Mouse (Mus musculus) monocyte, adult 5-6 weeks (primary cell): ENCODE data around the gene Smtnl2. TPM values are rescaled to one million over a fixed set of nuclear protein-coding genes. Genes with fewer than 3 reads are reported as not detected.
"Not testable (repeated sequence)": the region's sequence is repeated elsewhere in the genome, so short reads cannot be mapped to it uniquely, and the experiment has no call there.

Source experiments
- ATAC-seq: fragments of 153-309, 156-312 bp; replicated peaks from 2 replicates; pipeline ENCODE4 v1.8.0; 2017; ENCODE audit warnings: mild to moderate bottlenecking; ENCODE audit not compliant: low TSS enrichment, insufficient number of reproducible peaks, severe bottlenecking, poor library complexity, low FRiP score
- total RNA-seq: library from RNA; stranded (forward); fragments of 200-1000, 200-491, 200-594 nt; gene quantifications from 3 replicates; pipeline ENCODE4 v1.2.3, GENCODE M21; 2017

The Smtnl2 gene
- not detected in 3 replicates for total RNA-seq

DNA sequence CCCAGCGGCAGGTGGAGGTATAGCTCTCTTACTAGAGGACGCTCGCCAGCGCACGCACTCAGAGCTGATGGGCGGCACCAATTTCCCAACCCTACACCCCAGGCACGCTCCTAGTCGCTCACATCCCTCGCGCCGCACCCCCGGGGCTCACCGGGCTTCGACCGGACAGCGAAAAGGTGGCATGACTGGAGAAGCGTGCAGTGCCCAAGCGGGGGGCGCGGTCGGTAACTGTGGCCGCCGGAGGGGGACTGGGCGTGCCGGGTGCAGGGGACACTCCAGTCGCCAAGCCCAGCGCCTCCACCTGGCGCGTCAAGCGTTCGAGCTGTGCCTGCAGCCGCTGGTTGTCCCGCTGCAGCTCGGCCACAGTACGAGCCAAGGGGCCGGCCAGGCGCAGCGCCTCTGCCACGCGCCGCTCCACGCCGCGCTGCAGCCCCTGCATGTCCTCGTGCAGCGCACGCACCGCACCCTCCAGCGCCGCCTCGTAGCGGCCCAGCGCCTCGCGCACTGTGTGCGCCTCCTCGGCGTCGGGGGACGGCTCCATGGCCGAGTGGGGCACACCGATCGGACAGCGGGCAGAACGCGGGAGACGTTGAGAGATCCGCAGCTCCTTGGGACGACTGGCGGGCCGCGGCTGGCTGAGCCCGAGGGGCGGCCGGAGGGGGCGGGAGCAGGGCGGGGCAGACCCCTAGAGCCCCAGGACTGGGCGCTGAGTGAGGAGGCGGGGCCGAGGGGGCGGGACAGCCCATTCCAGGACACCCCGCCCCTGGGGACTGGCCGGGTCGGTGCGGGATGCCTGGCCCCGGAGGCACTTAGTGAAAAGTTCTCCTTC is at the start of gene Smtnl2:
Smtnl2 (minus strand) TSS at position 621 of the 829 bp plus-strand sequence.
- ATAC-seq = no peak

GRCm38 (mm10) chr11:72458502-72458901 is 47.0 kb upstream of the Smtnl2 start:
- ATAC-seq = no peak

DNA sequence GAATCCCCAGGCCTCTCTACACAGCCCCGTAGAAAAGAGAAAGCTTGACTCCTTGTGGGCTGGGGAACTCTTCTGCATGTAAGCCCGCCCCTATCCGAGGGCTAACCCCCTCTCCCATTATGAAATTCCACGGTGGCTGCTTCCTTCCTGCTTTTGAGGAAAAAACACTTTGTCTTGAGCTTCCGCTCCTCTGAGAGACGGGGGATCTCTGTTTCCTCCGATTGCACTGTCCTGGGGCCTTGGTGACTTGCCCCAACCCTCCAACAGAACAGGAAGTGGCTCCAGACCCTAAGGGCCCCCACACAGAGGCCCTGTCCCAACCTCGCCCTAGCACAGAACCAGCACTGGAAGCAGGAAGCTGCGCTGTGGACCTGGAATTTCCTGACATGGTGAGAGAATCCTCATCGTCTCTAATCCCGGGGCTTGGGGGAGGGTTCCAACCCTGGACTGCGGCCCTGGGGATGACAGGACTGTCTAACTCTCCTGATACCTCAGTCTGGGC is 46.5 kb upstream of the Smtnl2 start:
- 0 out of 2 replicates have a peak, but pooled peaks have one; percentile 11 for ATAC-seq

GRCm38 (mm10) chr11:72455694-72456093 is 44.2 kb upstream of the Smtnl2 start:
- no peak for ATAC-seq

- no peak for ATAC-seq
Measured at GRCm38 (mm10) chr11:72453105-72453953, 41.8 kb upstream of the Smtnl2 start.

DNA sequence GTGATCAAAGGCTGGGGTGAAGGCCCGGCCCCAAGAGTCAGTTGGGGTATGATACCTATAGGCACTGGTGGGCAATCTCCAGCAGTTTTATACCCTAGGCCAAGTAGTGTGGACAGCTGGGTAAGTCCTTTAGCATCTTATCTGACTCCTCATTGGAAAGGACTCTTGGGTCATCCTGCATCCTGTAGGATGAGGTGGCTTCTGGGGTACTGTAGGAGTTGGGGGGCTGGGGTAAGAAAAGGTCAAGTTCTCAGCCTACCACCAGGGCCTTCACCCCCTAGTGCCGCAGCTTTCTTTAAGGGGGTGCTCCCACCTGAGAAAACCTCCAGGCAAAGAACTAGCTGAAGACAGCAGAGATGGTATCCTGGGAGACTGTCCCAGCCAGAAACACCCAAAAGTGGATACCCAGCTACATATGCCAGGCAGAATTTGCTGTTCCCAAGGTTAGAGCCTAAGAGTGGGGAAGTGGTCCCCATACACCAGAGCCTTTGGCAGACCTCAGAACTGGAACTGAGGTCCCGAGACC is 40.7 kb upstream of the Smtnl2 start:
- no peak for ATAC-seq

DNA sequence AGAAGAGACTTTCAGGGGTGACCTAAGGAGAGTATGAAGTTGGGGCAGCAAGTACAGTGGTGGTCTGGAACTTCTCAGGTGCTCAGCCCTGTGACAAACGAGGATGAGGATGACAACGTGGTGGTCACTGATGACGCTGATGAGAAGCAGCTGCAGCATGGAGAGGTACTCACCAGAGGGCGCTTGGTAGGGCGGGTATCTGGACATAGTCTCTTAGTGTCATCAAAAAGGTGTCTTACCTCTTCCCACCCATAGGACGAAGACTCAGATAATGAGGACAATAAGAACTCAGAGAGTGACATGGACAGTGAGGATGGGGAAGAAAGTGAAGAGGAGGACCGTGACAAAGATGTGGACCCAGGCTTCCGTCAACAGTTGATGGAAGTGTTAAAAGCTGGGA is 36.0 kb upstream of the Smtnl2 start:
- no peak for ATAC-seq

DNA sequence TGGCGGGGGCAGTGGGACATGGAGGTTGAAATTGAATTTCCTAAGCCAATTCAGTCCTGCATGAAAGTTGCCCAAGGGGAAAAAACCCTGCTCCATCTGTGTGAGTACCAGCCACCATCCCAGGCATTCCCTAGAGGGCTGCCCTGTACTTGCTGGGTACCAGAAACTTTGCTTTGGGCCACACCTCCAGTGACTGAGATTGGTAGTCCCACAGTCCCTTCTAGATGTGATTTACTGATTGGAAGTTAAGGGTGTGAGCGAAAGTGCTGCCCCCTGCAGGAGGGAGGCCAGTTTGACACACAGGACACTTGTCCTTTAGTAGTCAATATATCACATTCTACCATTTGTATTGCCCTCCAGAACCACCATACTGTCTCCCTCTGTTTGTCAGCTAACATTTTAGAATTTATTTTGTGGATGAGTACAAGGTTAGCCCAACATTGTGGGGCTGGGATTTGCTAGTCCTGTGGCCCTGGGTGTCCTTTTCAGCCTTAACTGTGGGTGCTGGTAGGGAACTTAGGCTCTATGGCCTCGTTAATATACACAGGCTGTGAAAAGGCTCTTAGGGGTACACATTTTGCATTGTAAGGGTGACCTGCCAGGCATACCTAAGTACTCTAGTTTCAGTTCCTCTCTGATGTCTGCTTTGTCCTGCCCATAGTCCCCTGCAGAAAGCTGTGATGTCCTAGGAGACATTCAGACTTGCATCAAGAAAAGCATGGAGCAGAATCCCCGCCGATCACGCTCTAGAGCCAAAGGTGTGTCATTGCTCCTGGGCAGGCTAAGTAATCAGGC is 35.0 kb upstream of the Smtnl2 start:
- peak; percentile 36; the same call in 1 of the 2 replicates for ATAC-seq

GRCm38 (mm10) chr11:72440965-72441664 is 29.6 kb upstream of the Smtnl2 start, which contains the start of gene Mybbp1a:
Gene Mybbp1a, plus strand, starts transcription at chr11:72441355.
- peak; percentile 97 for ATAC-seq

- ATAC-seq = not testable (repeated sequence)
Measured at GRCm38 (mm10) chr11:72440597-72440964, 29.1 kb upstream of the Smtnl2 start.

- ATAC-seq = no peak
Measured at GRCm38 (mm10) chr11:72438411-72438810, 26.9 kb upstream of the Smtnl2 start.

DNA sequence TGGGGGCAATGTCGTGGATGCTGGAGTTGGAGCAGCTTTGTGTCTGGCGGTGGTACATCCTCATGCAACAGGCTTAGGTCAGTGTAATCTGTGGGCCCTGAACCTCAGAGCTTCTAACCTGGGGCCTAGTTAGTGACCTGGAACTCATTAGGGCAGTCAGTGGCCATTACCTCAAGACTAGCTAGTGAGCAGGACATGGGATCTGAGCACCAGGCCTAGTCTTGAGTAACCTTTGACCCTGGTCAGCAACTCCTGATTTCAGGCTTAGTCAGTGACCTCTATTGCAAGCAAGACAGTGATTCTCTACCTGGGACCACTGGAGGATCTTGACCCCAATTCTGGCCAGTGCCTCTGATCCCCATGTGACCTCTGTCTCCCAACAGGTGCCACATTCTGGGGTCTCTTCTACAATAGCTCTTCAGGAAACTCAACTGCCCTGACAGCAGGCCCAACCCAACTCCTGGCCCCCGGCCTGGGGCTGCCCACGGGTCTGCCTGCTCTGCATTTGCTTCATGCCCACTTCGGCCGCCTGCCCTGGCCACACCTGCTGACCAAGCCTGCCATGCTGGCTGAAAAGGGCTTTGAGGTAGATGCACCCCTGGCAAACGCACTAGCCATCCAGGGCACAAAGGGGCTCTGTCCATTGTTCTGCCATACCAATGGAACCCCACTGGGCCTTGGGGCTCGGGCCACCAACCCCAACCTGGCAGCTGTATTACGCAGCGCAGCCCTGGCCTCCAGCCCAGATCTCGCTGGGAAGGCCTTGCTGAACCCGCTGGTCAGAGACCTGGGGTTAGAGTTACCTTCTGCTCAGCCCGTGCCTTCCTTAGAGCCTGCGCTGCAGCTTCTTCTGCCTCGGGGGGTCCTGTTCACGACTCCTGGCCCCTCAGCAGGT is 25.5 kb upstream of the Smtnl2 start:
- ATAC-seq = no peak

DNA sequence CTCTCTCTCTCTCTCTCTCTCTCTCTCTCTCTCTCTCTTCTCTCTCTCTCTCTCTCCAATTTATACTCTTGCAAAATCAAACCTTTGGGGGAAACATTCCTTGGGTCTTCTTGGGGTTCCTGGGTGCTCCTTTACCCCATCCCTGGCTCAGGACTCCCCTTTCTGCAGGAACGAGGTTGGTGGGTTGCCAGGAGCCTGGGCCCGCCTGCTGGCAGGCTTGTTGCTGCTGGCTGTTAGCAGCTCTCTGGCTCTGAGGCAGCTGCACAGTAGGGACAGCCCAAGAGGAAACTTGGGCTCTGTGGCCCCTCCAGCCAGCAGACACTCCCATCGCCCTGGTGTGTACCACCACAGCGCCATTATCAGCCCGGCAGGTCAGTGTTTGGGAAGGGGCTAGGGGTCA is 24.8 kb upstream of the Smtnl2 start:
- no peak for ATAC-seq

DNA sequence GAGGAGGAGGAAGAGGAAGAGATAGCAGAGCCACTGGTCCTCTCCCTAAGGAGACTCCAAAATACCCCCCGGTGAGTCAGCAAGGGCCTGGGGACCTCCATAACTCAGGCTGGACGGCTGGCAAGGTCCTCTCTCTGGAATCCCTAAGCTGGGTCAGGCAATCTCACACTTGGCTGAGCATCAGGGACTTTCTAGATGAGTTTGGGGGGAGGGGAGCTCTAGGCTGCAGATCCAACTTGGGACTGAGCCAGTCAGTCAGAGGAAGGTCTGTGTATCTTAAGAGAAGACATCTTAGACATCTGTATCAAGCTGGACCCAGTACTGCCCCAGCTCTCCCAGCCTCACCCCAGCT is 24.2 kb upstream of the Smtnl2 start:
- ATAC-seq = no peak

GRCm38 (mm10) chr11:72434963-72435693 is 23.6 kb upstream of the Smtnl2 start, which contains the start of gene Ggt6:
Gene Ggt6, plus strand, starts transcription at chr11:72435526.
- ATAC-seq = no peak

DNA sequence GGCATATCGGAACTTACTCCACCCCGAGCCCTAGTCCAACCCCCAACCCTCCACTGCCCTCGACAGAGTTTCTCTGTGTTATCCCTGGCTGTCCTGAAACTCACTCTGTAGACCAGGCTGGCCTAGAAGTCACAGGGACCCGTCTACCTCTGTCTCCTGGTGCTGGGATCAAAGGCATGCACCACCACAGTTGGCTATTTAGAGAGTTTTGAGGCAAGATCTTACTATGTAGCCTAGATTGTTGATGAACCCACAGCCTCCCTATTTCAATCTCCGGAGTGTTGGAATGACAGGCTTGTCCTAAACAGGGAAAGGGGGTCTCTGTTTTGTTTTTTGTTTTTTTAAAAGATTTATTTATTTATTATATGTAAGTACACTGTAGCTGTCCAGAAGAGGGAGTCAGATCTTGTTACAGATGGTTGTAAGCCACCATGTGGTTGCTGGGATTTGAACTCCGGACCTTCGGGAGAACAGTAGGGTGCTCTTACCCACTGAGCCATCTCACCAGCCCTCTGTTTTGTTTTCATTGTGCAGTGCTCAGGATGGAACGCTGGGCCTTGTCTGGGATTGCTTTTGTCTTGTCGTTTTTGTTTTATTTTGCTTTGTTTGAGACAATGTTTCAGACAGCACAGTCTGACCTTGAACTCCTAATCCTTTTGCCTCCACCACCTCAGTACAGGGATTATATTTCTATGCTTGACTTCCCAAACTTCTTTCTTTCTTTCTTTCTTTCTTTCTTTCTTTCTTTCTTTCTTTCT is 19.0 kb upstream of the Smtnl2 start:
- ATAC-seq = not testable (repeated sequence)
